Mouse (Mus musculus) embryo, embryonic 9.5 days (tissue): ENCODE data around the gene Txn2.
A peak's percentile ranks its signal among the peaks of the same experiment; 100 is the strongest.
"Not testable (repeated sequence)": the region's sequence is repeated elsewhere in the genome, so short reads cannot be mapped to it uniquely, and the experiment has no call there.

Source experiments
- DNase-seq: peaks from one replicate; pipeline ENCODE4 v3.0.0-alpha.2; 2017; ENCODE audit errors: extremely low spot score

The Txn2 gene

DNA sequence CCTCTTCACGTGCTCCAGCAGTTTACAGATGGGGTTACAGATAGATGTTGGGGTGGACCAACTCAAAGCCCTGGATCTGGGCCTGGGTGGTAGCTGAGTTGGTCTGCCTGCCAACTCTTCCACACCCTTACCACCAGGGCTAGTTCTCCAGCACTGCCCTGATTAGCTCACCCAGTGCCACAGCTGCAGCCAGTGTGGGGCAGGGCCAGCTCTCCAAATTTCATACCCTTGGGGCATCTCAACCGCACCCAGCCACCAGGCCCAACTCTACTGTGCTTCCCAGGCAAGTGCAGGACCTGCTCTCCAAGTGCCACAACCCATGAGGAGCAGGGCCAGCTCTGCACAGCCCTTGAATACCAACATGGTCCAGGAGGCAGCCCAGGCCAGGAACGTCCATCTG, 49.0 kb downstream of the Txn2 start:
- DNase-seq = no peak

GRCm38 (mm10) chr15:77877209-77877608, 51.6 kb downstream of the Txn2 start:
- DNase-seq = no peak

GRCm38 (mm10) chr15:77876716-77877115, 52.1 kb downstream of the Txn2 start:
- no peak for DNase-seq

- DNase-seq = no peak
Observed at GRCm38 (mm10) chr15:77875953-77876352, 52.9 kb downstream of the Txn2 start.

- no peak for DNase-seq
Observed at GRCm38 (mm10) chr15:77874807-77875206, 54.0 kb downstream of the Txn2 start.

DNA sequence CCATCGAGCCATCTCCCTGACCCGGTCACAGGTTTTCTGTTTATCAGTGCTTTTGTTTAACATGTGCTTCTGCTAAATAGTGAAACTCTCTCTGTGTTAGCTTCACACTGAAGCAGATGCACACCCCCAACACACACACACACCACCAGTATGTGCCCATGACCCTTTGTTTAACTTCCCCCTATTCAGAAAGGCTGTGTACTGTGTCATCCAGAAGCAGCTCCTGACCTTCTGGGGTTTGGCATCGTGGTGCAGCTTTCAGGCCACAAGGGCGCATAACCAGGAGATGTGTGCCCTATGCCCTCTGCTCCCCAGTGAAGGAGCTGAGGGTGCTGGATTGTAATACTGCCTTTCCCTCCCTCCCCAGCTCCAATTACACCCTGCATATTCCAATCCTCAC, 54.5 kb downstream of the Txn2 start:
- DNase-seq = no peak

DNA sequence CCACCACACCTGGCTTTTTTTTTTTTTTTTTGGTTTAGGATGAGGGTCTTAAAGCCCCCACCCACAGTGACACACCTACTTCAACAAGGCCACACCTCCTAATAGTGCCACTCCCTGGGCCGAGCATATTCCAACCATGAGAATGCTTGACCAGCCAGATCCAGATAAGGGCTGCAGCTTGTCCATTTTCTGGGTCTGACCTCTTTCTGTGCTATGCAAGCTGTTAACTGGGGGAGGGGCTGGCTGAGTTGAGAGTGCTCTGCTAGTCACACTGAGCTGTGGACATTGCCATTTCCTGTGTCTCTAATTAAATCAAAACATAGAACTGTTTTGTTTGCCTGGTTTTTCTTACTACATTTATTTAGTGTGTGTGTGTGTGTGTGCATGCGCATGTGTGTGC, 55.2 kb downstream of the Txn2 start:
- no peak for DNase-seq

DNA sequence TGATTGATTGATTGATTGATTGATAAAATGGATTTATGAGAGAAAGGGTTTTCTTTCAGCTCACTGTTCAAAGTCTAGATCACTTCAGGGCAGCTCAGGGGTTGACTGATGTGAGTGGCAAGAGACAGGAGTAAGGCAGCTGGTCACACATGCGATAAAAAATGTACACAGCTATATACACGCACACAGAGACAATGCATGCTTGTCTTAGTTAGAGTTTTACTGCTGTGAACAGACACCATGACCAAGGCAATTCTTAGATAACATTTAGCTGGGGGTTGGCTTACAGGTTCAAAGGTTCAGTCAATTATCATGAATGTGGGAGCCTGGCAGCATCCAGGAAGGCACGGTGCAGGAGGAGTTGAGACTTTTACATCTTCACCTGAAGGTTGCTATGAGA, 55.8 kb downstream of the Txn2 start:
- no peak for DNase-seq

DNA sequence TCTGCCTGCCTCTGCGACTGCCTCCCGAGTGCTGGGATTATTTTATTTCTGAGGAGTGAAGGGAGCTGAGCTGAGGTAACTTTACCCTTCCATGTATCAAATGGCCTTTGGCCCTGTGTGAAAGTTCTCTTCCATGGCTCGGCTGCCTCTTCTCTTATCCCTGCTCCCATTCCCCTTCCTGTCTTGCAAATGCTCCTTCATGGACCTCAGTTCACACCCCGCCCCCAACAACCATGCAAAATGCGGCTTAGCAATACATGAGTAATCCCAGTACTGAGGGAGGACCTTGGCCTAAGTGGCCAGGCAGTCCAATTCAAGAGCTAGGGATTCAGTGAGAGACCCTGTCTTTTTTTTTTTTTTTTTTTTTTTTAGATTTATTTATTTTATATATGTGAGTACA, 60.5 kb downstream of the Txn2 start:
- no peak for DNase-seq

- not testable (repeated sequence) for DNase-seq
Observed at GRCm38 (mm10) chr15:77867231-77867968, 61.4 kb downstream of the Txn2 start.

- DNase-seq = peak; percentile 25
Observed at GRCm38 (mm10) chr15:77866583-77867220, 62.1 kb downstream of the Txn2 start.
